Mouse (Mus musculus): ENCODE measurements at regions not wholly inside any gene's neighbourhood (a gene's known extent, or its start where the extent isn't known, plus 50 kb on each side); places are given as distances from the start of the nearest gene placed in this dataset.

DNA sequence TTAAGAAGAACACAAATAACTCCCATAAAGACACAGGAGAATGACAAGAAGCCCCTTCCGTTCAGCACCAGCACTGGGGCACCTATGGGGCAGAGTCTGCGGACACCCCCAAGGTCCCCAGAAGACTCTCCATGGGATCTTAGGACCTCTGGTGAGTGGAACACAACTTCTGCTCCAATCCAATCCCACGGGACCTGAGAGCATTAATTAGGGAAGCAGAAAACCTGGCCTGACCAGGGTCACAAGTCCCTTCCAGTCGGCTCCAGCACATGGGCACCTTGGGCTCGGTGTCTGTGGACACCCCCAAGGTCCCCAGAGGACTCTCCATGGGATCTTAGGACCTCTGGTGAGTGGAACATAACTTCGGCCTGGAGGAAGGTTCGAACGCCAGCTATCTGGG, 59.0 kb upstream of the Btbd35f25 start:
- peak; percentile 87 for DNase-seq

DNA sequence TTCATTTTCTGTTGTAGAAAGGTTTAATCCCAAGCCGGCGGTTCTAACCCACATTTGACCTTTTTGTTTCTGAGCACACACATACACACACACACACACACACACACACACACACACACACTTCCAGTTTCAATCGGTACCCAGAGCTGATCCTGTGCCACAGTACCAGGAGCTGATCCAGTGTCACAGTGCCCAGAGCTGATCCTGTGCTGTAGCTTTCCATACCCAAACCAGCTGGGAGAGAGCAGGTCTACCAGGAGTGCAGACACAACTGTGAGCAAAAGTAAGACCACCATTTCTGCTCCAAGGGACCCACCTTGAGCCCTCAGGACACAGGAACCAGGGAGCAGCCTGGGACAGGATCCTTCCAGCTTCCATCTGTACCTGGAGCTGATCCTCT, 58.3 kb upstream of the Btbd35f25 start:
- peak; percentile 85 for DNase-seq
